Mouse (Mus musculus) heart, postnatal 4 days (tissue): ENCODE results near the gene Tmem156. TPM values are rescaled to one million over a fixed set of nuclear protein-coding genes. Genes with fewer than 3 reads are reported as not detected.
"Not testable (repeated sequence)": the region's sequence is repeated elsewhere in the genome, so short reads cannot be mapped to it uniquely, and the experiment has no call there.

Source experiments
- DNase-seq: peaks from one replicate; pipeline ENCODE4 v3.0.0; 2021
- total RNA-seq, 2 experiments: library from RNA; stranded (reverse); gene quantifications; 2 replicates each; pipeline ENCODE4 v1.2.3; 2021

The Tmem156 gene
- total RNA-seq = under 1 TPM; 0.19 to 0.20 TPM

DNA sequence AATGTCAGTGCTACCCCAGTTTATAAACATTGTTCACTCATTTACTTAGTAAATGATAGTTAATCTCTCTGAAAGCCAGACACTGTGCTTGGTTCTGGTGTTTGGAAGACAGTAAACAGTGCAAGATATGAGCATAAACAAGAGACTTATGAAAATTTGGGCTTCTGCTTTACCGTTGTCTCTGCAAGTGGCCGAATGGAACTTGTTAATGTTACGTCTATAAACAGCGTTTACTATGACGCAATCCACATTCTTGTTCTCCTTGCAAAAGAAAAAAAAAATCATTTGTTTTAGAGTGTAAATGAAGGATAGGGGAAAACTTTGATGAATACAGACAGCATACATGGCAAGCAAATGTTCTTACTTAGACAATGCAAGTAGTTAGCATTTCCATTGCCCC lies at the start of gene Tmem156:
Gene Tmem156 (minus strand): TSS at position 212 of the 400 bp plus-strand sequence.
- DNase-seq = no peak

DNA sequence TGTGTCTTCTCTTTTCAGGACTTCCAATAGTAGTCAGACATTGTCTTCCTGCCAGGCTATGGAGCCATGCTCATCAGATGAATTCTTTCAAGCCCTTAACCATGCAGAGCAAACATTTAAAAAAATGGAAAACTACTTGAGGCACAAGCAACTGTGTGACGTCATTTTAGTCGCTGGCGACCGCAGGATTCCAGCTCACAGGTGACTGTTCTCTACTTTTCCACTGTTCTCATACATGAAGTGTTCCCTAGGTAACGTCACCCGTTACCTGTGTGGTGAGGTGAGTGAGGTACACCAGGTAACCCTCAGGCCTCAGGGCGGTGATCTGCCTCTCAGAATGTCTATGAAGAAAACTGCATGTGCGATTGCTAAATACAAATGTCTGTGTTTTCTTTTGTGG lies 49.3 kb upstream of the Tmem156 start:
- no peak for DNase-seq

DNA sequence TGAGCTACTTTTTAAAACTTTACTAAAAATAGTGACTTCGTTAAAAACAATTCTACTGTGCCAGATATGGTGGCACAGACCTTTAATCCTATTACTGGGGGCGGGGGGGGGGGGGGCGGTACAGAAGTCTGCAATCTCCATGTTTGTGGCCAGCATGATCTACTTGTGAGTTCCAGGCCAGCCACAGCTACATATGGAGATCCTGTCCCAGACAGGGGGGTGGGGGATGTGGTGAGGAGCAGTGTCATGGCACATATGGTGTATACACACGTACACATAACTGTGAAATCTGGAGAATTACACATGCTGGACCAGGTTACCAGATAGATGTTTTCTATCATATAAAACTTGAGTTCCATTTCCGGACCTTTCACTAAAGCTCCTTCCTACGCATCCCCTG lies 45.1 kb upstream of the Tmem156 start:
- no peak for DNase-seq

DNA sequence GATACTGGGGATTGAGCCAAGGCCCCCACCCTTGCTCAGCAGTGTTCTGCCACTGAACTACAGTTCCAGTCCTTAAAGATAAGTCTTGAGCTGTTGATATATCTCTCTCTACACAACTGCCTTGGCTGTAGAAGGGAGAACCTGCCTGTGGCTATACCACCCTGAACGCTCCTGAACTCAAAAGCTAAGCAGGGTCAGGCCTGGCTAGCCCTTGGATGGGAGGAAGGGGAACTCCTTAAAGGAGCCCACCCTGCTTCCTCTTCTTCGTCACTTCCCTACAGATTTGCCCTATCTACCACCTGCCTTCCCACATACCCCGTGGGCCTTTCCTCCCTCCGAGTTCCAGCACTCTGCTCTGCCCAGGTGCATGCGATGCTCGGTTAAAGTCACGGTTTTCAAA lies 44.2 kb upstream of the Tmem156 start:
- DNase-seq = no peak

DNA sequence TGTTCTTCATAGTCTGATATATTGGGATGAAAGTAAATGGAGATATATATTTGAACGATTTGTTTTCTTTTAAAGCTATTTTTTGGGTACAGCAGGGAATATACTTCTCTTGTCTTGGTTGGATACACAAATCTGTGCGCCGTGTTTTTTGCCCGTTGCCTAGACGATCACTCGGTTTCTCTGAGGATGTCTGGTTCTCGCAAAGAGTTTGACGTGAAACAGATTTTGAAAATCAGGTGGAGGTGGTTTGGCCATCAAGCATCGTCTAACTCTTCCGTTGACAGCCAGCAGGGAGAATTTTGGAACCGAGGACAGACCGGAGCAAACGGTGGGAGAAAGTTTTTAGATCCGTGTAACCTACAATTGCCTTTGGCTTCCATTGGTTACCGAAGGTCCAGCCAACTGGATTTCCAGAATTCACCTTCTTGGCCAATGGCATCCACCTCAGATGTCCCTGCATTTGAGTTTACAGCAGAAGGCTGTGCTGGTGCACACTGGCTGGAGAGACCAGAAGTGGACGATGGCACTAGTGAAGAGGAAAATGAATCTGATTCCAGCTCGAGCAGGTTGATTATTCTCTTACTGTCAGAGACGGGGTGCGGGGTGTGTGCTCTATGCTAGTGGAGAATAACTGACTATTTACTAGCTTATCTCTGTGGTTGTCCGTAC lies 39.4 kb upstream of the Tmem156 start:
- DNase-seq = no peak

DNA sequence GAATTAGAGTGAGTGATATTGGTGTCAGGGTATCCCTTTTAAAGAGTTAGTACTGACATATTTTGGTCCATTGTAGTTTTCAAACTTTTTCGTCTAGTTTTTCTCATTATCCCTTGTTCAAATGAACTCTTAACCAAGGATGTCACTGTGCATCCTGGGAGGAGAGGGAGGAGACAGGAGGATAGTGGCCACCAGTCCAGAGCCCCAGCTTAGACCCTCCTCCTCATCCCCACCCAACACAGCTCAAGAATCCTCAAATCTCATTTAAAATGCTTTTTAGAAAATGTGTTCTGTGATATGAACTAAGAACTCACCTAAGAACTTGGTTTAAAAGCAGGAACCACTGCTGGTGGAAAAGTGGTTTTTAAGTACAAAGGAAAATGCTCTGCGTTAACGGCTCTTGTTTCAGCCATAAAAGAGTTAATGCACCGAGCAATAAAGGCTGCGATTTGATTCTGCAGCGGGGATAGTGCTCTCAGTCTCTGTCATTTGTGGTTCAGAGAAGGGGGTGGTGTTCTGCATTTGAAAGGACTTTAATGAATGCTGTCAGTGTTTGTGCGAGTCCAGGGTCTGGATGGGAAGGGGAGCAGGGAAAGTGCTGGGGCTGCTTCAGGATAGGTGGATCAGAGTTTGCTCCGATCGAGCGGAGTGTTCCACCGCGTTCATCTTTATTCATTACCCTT lies 38.7 kb upstream of the Tmem156 start:
- no peak for DNase-seq

DNA sequence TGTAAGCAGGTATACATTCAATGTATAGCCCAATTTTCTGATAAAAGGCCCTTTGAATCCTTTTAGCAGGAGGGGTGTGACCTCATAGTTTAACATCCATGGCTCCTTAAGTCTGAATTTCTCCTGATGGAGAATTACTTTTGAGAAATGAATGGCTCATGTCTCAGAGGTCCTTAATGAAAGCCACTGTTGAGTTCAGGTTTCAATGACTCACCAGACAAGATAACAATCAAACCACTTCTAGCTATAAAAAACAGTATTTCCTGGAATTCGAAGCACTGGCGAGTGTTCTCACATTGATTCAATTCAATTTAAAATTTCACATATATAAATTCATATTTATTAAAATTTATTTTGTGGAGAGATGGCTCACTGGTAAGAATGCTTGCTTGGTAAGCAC lies 36.5 kb upstream of the Tmem156 start:
- no peak for DNase-seq

DNA sequence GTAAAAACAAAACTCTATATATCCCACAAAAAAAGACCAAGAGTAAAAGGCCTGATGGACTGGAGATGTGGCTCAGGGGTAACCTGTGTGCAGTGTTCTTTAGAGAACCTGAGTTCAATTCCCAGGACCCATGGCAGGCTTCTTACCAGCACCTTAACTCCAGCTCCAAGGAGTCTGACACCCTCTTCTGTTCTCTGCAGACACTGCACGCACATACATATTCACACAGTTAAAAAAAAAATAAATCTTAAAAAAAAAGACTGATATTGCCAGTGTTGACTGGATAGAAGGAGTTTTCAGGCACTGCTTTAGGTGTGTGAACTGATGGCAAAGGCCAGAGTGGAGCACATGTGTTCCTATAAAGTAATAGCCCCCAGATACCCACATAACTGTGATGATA lies 34.2 kb upstream of the Tmem156 start:
- DNase-seq = no peak

DNA sequence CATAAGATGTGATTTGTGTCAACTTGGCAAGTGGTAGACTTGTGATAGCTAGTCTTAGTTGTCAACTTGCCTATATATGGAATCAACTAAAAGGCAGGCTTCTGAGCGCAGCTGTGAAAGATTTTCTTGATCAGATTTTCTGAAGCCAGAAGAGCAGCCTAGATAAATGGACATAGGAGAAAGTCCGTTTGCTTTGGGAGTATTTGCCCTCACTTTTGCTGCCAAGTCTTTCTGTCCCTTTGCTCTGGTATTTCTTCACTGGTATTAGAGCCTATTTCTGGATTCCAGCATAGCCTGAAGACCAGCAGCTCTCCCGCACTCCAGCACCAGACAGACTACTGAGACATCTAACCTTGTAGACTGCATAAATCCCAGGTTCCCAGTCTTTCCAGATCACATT lies 30.7 kb upstream of the Tmem156 start:
- DNase-seq = no peak

DNA sequence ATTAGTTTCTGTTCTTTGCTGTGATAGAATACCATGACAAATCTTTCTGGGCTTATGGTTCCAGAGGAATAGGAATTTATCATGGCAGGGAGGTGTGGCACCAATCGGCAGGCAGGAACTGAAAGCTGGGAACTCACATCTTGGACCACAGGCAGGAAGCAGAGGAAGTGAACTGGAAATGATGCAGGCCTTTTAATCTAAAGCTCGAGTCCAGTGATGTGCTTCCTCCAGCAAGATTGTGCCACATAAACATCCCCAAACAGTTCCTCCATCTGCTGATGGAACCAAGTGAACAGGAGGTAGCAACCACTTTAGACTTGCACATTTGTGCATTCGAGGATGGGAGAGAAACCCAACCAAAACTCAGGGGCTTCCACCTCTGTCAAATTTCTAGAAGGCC lies 28.0 kb upstream of the Tmem156 start:
- no peak for DNase-seq

DNA sequence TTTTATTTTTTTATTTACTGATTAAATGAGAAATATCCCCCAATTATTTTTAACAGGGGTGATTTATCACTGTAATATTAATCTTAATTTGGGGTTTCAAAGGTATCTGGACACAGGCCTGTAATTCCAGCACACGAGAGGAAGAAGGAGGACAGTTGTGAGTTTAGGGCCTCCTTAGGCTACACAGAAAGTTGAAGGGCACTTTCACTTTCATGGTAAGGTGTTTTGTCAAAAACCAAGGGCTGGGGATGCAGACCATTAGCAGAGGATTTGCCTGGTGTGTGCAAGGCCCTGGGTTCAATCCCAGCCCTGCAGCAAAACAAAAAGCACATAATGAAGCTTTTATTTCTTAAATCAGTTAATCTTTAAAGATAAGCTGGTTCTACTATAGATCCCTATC lies 27.6 kb upstream of the Tmem156 start:
- DNase-seq = no peak

DNA sequence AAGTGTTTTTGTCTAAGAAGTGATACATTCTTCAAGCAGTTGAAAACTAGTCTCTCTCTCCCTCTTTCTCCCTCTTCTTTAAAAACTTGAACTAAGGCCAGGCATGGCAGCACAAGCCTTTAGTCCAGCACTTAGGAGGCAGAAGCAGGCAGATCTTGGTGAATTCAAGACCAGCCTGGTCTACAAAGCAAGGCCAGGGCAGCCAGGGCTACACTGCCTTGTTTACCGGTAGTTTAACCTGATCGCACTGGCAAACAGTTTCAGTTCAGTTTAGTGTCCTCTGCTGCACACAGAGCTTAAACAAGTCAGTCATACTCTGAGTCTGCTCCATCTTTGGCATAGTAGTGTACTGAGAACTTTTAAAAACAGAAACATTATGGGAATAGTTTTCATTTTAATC lies 24.9 kb upstream of the Tmem156 start:
- DNase-seq = no peak

DNA sequence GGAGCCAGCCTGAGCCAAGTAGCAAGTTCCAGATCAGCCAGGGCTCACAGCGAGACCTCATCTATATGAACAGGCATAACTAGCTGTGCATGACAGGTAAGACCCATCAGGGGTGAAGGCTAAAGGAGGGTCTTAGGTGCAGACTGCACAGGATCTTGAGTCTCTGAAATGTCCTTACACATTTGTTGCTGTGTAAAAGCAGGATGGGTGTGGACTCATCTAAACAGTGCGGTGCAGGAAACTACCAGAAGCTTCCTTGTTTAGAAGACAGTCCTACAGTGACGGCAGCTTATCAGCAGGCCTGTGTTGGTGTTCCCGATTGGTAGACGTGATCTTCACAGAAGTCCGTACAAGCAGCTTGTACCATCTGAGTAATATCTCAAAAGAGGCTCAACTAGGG lies 21.4 kb upstream of the Tmem156 start:
- no peak for DNase-seq

DNA sequence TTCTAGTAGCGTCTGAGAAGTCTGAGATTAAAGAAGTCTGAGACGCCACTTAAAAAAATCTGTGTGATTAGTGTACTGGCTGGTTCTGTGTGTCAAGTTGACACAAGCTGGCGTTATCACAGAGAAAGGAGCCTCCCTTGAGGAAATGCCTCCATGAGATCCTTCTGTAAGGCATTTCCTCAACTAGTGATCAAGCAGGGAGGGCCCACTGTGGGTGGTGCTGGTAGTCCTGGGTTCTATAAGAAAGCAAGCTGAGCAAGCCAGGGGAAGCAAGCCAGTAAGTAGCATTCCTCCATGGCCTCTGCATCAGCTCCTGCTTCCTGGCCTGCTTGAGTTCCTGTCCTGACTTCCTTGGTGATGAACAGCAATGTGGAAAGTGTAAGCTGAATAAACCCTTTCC lies 20.3 kb upstream of the Tmem156 start:
- DNase-seq = not testable (repeated sequence)

DNA sequence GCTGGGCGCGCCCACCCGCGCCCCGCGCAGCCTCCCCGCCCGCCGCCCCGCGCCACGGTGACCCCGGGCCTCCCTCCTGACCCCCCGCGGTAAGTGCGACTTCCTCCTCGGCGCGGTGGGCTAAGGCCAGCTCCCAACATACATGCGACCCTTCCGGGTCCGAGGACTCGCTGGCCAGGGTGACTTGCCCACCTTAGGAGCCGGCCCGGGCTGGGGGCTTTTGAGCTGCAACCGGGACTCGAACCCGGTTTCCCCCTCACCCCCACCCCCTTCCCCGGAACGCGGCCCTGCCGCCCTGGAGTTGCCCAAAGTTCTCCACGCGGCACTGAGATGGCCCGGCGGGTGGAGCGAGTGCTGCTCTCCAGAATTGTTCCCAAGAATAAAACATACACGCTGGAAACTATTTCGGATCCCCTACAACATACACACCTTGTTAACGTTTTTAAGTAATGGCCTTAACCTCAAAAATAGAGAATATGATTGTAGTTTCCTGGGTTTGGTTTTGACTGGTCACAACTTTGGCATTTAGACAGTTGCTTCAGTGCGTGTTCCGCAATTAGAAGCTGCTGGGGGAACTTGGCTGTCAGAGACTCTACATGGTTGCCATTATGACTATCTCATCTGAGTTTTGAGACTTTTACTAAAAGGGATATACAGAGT lies 16.0 kb upstream of the Tmem156 start:
- peak; percentile 43 for DNase-seq

DNA sequence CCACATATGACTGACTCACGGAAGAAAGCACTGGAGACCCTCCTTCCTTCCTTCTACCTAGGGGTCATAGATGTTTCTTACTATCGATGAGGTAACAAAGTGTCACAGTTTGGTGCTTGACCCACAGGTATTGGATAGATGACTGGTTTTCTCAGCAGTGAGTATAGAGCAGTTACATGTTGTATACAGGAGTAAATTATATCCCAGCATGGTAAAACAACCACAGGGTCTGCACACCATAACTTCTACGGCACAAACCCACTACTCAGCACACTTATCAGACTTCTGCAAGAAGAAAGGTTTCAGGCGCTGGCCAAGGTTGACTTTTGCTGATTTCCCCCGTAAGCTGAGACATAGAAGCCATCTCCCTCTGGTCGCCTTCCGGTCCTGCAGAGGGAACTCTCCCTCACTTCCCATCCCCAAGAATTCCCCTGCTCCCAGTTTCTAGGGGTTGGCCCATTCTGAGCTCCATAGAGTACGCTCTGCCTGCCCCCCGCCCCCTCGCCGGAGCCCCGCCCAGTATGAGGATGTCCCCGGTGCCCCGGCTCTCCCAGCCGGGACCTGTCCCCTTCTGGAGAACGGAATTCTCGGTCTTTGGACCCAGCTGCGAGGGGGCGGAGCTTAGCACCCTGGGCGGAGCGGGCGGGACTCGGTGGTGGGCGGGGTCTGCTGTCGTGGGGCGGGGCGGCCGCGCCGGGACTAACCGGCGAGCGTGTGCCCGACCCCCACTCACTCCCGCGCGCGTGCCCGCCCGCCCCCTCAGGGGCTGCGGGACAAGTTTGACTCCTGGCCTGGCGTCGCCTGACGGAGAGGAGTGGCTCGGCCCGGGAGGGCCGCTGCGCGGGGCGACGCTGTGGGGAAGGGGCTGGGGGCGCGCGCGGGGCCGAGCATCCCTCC lies 15.2 kb upstream of the Tmem156 start, which contains the start of gene Klhl5:
Gene Klhl5 (plus strand): TSS at position 664 of the 897 bp plus-strand sequence.
- DNase-seq = peak; percentile 95

DNA sequence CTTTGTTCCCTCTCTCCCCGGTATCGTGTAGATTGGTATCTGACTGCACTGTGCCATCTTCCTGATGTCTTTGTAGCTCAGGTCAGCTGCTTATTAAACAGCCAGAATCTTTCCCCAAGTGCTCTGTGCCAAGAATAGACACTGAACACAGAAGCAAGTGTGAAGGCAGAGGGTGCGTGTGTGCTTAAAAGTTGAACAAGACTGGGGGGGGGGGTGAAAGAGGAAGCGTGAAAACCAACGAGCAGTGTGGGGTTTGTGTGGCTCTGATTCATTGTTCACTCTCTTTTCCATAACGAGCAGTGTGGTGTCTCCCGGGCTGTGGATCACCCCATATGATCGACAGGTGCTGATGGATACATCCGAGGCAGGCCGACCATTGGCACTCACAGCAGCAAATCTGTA lies 10.7 kb upstream of the Tmem156 start:
- no peak for DNase-seq

DNA sequence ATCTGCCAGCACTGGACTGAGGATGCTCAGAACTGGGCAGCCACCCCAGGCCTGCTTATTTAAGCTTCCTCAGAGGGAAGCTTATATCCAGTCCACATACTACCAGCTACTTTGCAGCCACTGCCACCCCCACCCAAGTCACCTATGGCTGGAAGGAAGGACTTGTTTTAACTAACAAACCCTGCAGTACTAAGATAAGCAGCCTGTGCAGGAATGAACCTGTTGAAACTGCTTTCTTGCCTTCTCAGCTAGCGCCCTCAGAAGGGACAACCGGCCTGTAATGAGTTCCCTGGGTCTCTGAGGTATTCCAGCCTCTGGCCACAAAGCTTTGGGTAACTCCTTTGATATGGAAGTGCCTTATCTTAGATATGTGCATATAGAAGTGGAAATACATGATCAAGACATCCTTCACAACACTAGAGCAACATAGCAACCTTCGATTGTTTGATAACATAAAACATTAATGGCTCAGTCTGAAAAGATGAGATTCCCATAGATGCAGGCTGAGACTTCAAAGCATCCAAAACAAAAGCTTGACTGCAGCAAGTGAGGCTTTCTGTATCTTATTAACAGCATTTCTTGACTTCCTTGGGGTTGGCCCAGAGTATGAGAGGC lies 10.2 kb upstream of the Tmem156 start:
- no peak for DNase-seq

DNA sequence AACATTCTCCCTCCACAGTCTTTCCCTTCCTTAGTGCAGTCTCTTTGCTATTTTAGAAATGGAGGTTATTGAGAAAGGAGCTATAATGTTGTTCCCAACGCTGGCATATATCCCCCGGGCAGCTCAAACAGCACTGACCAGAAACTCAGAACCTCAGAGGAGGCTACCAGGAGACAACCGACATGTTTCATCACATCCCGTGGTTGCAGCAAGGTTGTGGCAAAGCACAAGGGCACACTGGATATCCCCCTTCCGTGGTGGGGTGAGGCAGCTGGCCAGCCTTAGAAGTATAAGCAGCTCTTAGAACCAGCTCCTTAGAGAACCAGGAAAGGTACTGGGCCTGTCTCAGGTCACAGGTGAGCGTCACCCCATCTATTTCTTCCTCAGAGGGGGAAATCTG lies 9.7 kb upstream of the Tmem156 start:
- DNase-seq = no peak

DNA sequence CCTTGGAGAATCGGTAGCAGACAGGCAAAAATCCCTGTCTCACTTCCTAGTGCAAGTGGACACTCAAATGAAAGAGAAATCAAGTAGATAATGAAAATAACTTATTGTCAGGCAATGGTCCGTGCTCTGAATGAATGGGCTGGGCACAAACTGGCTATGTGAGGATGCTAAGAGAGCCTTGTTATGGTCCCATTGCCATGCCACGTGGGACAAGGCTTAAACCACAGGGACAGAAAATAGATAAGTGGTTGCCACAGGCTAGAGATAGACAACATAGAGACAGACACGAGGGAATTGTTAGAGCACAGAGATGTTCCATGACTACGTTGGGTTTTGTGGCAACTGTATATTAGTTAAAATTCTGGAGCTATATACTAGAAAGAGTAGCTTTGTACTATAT lies 9.3 kb upstream of the Tmem156 start:
- no peak for DNase-seq

DNA sequence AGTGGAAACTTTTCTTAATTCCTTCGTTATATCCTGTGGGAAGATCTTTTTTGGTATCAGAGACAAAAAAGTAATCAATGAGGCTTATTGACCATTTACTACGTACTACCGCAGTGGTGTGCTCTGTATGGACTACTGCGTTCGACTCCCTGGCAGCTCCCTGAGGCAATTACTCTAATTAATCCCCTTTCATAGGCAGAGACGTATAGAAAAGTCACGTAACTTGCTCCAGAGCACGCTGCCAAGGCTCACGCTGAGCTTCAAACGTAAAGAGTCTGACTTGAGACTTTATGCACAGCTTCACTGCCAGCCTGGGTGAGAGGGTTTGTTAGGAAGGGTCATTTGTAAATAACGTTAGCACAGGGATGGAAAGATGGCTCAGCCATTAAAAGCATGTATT lies 8.1 kb upstream of the Tmem156 start:
- no peak for DNase-seq

DNA sequence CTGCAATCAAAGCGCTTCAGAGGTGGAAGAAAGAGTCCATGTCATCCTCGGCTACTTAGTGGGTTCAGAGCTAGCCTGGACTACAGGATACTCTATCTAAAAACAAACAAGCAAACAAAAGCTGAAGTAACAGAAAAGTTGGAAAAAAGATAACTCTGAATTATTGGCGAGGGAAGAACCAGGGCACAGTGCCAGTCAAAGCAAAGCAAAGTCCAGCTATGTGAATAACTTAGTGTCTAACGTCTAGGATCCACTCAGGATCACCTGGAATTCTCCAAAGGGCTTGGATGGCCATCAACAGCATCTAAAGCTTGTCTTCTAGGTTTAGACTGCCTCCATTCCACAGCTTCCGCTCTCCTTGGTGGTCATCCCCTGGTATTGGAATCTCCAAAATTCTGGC lies 5.5 kb upstream of the Tmem156 start:
- DNase-seq = no peak
